10 mouse cellular contexts compared by ENCODE assay signal in the genomic region with DNA sequence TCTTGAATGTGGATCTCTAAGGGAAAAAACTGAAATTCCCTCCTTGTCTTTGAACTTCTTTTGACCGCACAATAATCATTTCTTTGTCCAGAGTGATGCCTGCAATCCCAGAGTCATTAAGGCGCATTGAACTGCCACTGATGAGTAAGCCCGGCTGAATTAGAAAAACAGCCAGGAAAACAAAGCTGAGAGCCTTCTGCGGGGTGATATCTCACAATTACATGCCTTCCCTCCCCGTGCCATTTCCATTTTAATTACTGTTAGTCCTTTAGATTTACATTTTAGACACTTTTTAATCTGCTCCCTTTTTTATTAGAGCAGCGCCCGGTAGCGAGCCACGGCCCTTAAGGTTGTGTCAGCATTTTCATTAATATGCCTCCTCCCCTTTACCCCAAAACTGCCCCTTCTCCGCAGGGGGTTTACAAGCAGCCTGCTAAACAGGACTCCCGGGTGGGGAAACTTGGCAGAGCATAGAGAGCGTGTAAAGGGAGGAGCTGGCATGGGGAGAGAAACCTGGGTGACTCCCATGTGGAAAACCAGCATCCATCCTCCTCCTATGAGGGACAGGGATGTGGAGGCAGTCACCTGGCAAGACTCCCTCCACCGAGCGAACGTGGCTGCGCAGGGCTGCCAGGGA.
DNase-seq lines count a peak whose midpoint lies in the region; ATAC-seq and TF ChIP-seq lines count a peak whose summit lies in the region.
"Had no signal": no experiment of that assay in that cellular context is flagged by ENCODE, and none has a peak within 500 bp of the region (broad histone marks: within the 10 kb centered on the region; RNA-seq: fewer than 3 reads in every experiment).

No protein-coding gene starts in this region.

- H3K4me2 ChIP-seq in forebrain, embryonic 12.5 days, result peak overlapping the region; percentile 25
- peak overlapping the region; percentile 20 for H3K4me2 ChIP-seq in hindbrain, embryonic 13.5 days
- peak overlapping the region; percentile 39 for H3K4me2 ChIP-seq in neural tube, embryonic 12.5 days (replicated peaks)
- no peak overlapping the region for H3K4me2 ChIP-seq in intestine, embryonic 16.5 days (ENCODE audit: low read depth, low read length)

- peaks cover 56% of the 10 kb centered on the region for H3K4me1 ChIP-seq in forebrain, embryonic 12.5 days
- peaks cover 59% of the 10 kb centered on the region for H3K4me1 ChIP-seq in hindbrain, embryonic 13.5 days (replicated peaks)
- peaks cover 61% of the 10 kb centered on the region for H3K4me1 ChIP-seq in neural tube, embryonic 12.5 days
- H3K4me1 ChIP-seq in intestine, embryonic 16.5 days (ENCODE audit: control insufficient read depth, insufficient read depth, low read length), result peaks cover 20% of the 10 kb centered on the region

- no peaks in the 10 kb centered on the region for H3K9me3 ChIP-seq in forebrain, embryonic 12.5 days
- no peaks in the 10 kb centered on the region for H3K9me3 ChIP-seq in hindbrain, embryonic 13.5 days
- no peaks in the 10 kb centered on the region for H3K9me3 ChIP-seq in neural tube, embryonic 12.5 days
- no peaks in the 10 kb centered on the region for H3K9me3 ChIP-seq in intestine, embryonic 16.5 days (ENCODE audit: control insufficient read depth, low read length)

- peak; percentile 65; the same call in 1 of the 2 replicates for ATAC-seq in forebrain, embryonic 12.5 days (ENCODE audit: low FRiP score)
- peak; percentile 74 for ATAC-seq in hindbrain, embryonic 13.5 days (ENCODE audit: low FRiP score)
- peak; percentile 73 for ATAC-seq in neural tube, embryonic 12.5 days (ENCODE audit: low FRiP score, low read depth)
- no peak for ATAC-seq in intestine, embryonic 16.5 days
- ATAC-seq: lung, postnatal 0 days had no signal

- WGBS in forebrain, embryonic 12.5 days, result 20% methylated on average over 16 of the region's 16 CpGs
- WGBS in hindbrain, embryonic 13.5 days, result 15% methylated on average over 16 of the region's 16 CpGs
- 11% methylated on average over 16 of the region's 16 CpGs for WGBS in neural tube, embryonic 12.5 days
- WGBS in intestine, embryonic 16.5 days, result 55% methylated on average over 16 of the region's 16 CpGs

- peaks cover 18% of the 10 kb centered on the region for H3K36me3 ChIP-seq in forebrain, embryonic 12.5 days (replicated peaks)
- H3K36me3 ChIP-seq in hindbrain, embryonic 13.5 days, result no peaks in the 10 kb centered on the region
- peaks cover 4% of the 10 kb centered on the region; the same call in 1 of the 2 replicates for H3K36me3 ChIP-seq in neural tube, embryonic 12.5 days
- peaks cover 7% of the 10 kb centered on the region for H3K36me3 ChIP-seq in intestine, embryonic 16.5 days (ENCODE audit: control insufficient read depth, insufficient read depth, low read length)

- no peak overlapping the region for H3K9ac ChIP-seq in forebrain, embryonic 12.5 days
- H3K9ac ChIP-seq in hindbrain, embryonic 13.5 days, result no peak overlapping the region
- no peak overlapping the region for H3K9ac ChIP-seq in neural tube, embryonic 12.5 days
- no peak overlapping the region for H3K9ac ChIP-seq in intestine, embryonic 16.5 days (ENCODE audit: low read depth, low read length)

- peak overlapping the region; percentile 61 for H3K27ac ChIP-seq in layer of hippocampus, adult 2 months
- peak overlapping the region; percentile 43; the same call in 1 of the 2 replicates for H3K27ac ChIP-seq in forebrain, embryonic 12.5 days
- H3K27ac ChIP-seq in hindbrain, embryonic 13.5 days, result peak overlapping the region; percentile 62; the same call in 1 of the 2 replicates
- no peak overlapping the region for H3K27ac ChIP-seq in neural tube, embryonic 12.5 days
- no peak overlapping the region for H3K27ac ChIP-seq in intestine, embryonic 16.5 days (ENCODE audit: low read length)

- H3K27me3 ChIP-seq in forebrain, embryonic 12.5 days, result peaks cover 31% of the 10 kb centered on the region
- peaks cover 35% of the 10 kb centered on the region for H3K27me3 ChIP-seq in hindbrain, embryonic 13.5 days
- 0 out of 2 replicates have a peak, but pooled peaks cover 5% of the 10 kb centered on the region for H3K27me3 ChIP-seq in neural tube, embryonic 12.5 days (replicated peaks)
- no peaks in the 10 kb centered on the region for H3K27me3 ChIP-seq in intestine, embryonic 16.5 days (replicated peaks; ENCODE audit: control insufficient read depth, insufficient read depth, low read length)

- TF ChIP-seq CTCF in layer of hippocampus, adult 2 months (conservative IDR thresholded peaks at IDR 0.05), result no peak

- no peak overlapping the region for H3K4me3 ChIP-seq in layer of hippocampus, adult 2 months
- H3K4me3 ChIP-seq in forebrain, embryonic 12.5 days (replicated peaks), result no peak overlapping the region
- no peak overlapping the region for H3K4me3 ChIP-seq in hindbrain, embryonic 13.5 days
- no peak overlapping the region for H3K4me3 ChIP-seq in neural tube, embryonic 12.5 days
- no peak overlapping the region for H3K4me3 ChIP-seq in intestine, embryonic 16.5 days (ENCODE audit: low read length)

- DNase-seq in layer of hippocampus, adult 2 months (ENCODE audit: low spot score in 2 of 2), result peak in 1 of 2 experiments; percentile 21
- DNase-seq in layer of hippocampus, adult 18-20 months (ENCODE audit: low spot score in 2 of 2), result no peak
- DNase-seq in urinary bladder, postnatal 14 days (ENCODE audit: low spot score), result no peak
- DNase-seq: heart, postnatal 10 days; thymus, adult 18-20 months had no signal

Comparison
In these comparisons a context has a peak if more than half of its experiments do, and no peak if none do; other contexts are left out.
1. H3K27ac ChIP-seq: peak in layer of hippocampus, adult 2 months (single experiment), forebrain, embryonic 12.5 days (single experiment) and hindbrain, embryonic 13.5 days (single experiment); none in neural tube, embryonic 12.5 days (single experiment) and intestine, embryonic 16.5 days (single experiment).